Comparison of ENCODE assay signal across 9 mouse cellular contexts in genomic region chr7:142580121-142580879, GRCm38 (mm10). TPM values are rescaled to one million over a fixed set of nuclear protein-coding genes. Genes with fewer than 3 reads are reported as not detected.
DNase-seq lines count a peak whose midpoint lies in the region; ATAC-seq lines count a peak whose summit lies in the region.
"Had no signal": no experiment of that assay in that cellular context is flagged by ENCODE, and none has a peak within 500 bp of the region (broad histone marks: within the 10 kb centered on the region; RNA-seq: fewer than 3 reads in every experiment).

No protein-coding gene starts in this region.

- H3K27me3 ChIP-seq in intestine, embryonic 15.5 days (replicated peaks), result no peaks in the 10 kb centered on the region
- H3K27me3 ChIP-seq in megakaryocyte, embryonic 14.5 days (replicated peaks), result peaks cover 84% of the 10 kb centered on the region

- no peak for ATAC-seq in intestine, embryonic 15.5 days

- no peak overlapping the region for H3K27ac ChIP-seq in intestine, embryonic 15.5 days
- H3K27ac ChIP-seq: macrophage had no signal

- peaks cover 3% of the 10 kb centered on the region; the same call in 1 of the 2 replicates for H3K4me1 ChIP-seq in intestine, embryonic 15.5 days (replicated peaks)
- peaks cover 9% of the 10 kb centered on the region; the same call in 1 of the 2 replicates for H3K4me1 ChIP-seq in megakaryocyte, embryonic 14.5 days

- peak; percentile 39 to 81 for DNase-seq in adrenal gland, adult (ENCODE audit: inconsistent age in 2 of 2, low spot score in 1 of 2)
- DNase-seq in adrenal gland, postnatal 4 days (ENCODE audit: low spot score in 2 of 2), result no peak
- DNase-seq in cerebellum, postnatal 14 days, result peak; percentile 82 to 86
- DNase-seq in gastrocnemius, postnatal 10 days, result peak; percentile 64
- DNase-seq in left cerebral cortex, postnatal 25 days (ENCODE audit: low spot score in 2 of 2), result peak; percentile 60 to 61
- DNase-seq in right cerebral cortex, postnatal 4 days, result peak; percentile 72

- peak overlapping the region; percentile 29; the same call in 1 of the 2 replicates for H3K9ac ChIP-seq in intestine, embryonic 15.5 days

- H3K4me2 ChIP-seq in intestine, embryonic 15.5 days (replicated peaks), result peak overlapping the region; percentile 69

- peak overlapping the region; percentile 32 for H3K4me3 ChIP-seq in intestine, embryonic 15.5 days (replicated peaks)
- H3K4me3 ChIP-seq in megakaryocyte, embryonic 14.5 days (replicated peaks), result peak overlapping the region; percentile 87

- H3K36me3 ChIP-seq in intestine, embryonic 15.5 days, result no peaks in the 10 kb centered on the region
- no peaks in the 10 kb centered on the region for H3K36me3 ChIP-seq in megakaryocyte, embryonic 14.5 days (replicated peaks; ENCODE audit: low read length)

- intact Hi-C loops in left cerebral cortex, postnatal 25 days (cut with DNase I), result loop anchor here (1.0 to 2.0 kb wide), 5 partner anchors 42 to 263 kb away; no protein-coding TSS in a partner anchor

- H3K9me3 ChIP-seq in intestine, embryonic 15.5 days, result no peaks in the 10 kb centered on the region
- H3K9me3 ChIP-seq in megakaryocyte, embryonic 14.5 days, result peaks cover 25% of the 10 kb centered on the region

- WGBS in intestine, embryonic 15.5 days, result 43% methylated on average over 26 of the region's 26 CpGs

RNA-seq across cellular contexts. Expression of gene Mrpl23, which starts 47.8 kb away (rescaled TPM):
- 1 to 10 TPM; 8.2 to 9.5 TPM for total RNA-seq in adrenal gland, postnatal 4 days (2021)
- 1 to 10 TPM; 6.4 to 7.2 TPM for total RNA-seq in gastrocnemius, postnatal 10 days (2021)
- polyA plus RNA-seq in intestine, embryonic 15.5 days (2015; fragmentation: Nextera tagmentation; extraction: Ambion mirVana), result 44.9 and 57.4 TPM in 2 replicates
- total RNA-seq in left cerebral cortex, postnatal 25 days (2021), result 1 to 10 TPM; 3.3 to 6.9 TPM
- 10.5 TPM in 2 replicates for polyA plus RNA-seq in megakaryocyte, embryonic 14.5 days (2012; ENCODE audit: insufficient read depth, low replicate concordance)

Comparison
In these comparisons a context has a peak if more than half of its experiments do, and no peak if none do; other contexts are left out.
1. DNase-seq: peak in adrenal gland, adult (2 of 2), cerebellum, postnatal 14 days (2 of 2), gastrocnemius, postnatal 10 days (single experiment), left cerebral cortex, postnatal 25 days (2 of 2) and right cerebral cortex, postnatal 4 days (single experiment); none in adrenal gland, postnatal 4 days (0 of 2).